Mouse (Mus musculus): ENCODE results near the gene Cers2. TPM values are rescaled to one million over a fixed set of nuclear protein-coding genes. Genes with fewer than 3 reads are reported as not detected.

Gene Cers2
- polyA plus RNA-seq (2015; fragmentation: Nextera tagmentation; extraction: Ambion mirVana), result 93.4 and 102 TPM in 2 replicates

DNA sequence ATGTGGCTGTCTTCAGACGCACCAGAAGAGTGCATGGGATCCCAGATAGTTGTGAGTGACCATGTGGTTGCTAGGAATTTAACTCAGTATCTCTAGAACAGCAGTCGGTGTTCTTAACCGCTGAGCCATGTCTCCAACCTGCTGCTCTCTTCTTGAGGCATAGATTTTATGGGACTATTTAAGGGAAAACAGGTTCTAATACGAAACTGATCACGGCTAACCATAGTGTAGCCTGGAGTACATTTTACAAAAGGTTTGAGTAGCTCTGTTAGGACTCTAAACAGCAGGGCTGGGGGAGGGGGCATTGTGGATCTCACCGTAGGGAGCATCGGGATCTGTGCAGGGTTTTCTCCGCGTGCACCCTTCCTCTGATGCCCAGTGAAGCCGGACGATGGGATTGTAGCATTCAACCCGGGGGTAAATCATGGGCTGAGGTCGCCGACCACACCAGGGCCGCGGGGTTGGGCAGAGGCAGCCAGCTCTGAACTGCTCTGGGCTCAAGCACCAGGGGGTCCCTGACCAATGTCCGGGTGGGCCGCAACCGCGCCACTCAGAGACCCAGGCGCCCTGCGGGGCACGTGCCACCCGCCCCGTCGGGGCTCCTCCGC lies at the start of gene Cers2:
Gene Cers2, plus strand, starts transcription at position 306 of the 608 bp plus-strand sequence.
- Histone ChIP-seq H3K4me2 (peak within 1 kb of the TSS; percentile 80), H3K27me3 (replicated peaks) (no peaks in the 10 kb centered on the region), H3K4me1 (peaks cover 31% of the 10 kb centered on the region), H3K27ac (replicated peaks) (peak within 1 kb of the TSS; percentile 89), H3K36me3 (no peaks in the 10 kb centered on the region), H3K4me3 (replicated peaks) (peak within 1 kb of the TSS; percentile 88), H3K9ac (replicated peaks) (peak within 1 kb of the TSS; percentile 98), H3K9me3 (replicated peaks) (no peaks in the 10 kb centered on the region)
- peak; percentile 39 for ATAC-seq (ENCODE audit: low FRiP score)
- 2% methylated on average over 27 of the region's 27 CpGs for WGBS

DNA sequence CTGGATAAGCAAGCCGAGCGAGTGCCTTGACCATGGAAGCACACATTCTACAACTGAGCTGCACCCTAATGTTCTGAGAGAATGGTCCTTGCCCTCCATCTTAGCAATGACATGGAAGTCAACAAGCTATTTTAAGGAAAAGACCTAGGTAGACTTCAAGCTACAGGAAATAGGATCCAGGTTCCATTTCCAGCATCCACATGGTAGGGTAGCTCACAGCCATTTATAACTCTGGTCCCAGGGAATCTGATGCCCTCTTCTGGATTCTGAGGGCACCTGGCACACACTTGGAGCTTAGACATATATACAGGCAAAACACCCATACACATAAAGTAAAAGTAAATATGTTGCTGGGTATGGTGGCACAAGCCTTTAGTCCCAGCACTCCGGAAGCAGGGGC lies 48.5 kb upstream of the Cers2 start:
- H3K4me2 ChIP-seq, result no peak overlapping the region
- H3K4me1 ChIP-seq, result no peaks in the 10 kb centered on the region
- H3K4me3 ChIP-seq (replicated peaks), result no peak overlapping the region
- no peak overlapping the region for H3K9ac ChIP-seq (replicated peaks)
- H3K27ac ChIP-seq (replicated peaks), result no peak overlapping the region
- no peaks in the 10 kb centered on the region for H3K9me3 ChIP-seq (replicated peaks)
- peaks cover 63% of the 10 kb centered on the region for H3K36me3 ChIP-seq
- ATAC-seq (ENCODE audit: low FRiP score), result no peak
- WGBS, result 98% methylated on average over 3 of the region's 3 CpGs
- H3K27me3 ChIP-seq (replicated peaks), result no peaks in the 10 kb centered on the region

DNA sequence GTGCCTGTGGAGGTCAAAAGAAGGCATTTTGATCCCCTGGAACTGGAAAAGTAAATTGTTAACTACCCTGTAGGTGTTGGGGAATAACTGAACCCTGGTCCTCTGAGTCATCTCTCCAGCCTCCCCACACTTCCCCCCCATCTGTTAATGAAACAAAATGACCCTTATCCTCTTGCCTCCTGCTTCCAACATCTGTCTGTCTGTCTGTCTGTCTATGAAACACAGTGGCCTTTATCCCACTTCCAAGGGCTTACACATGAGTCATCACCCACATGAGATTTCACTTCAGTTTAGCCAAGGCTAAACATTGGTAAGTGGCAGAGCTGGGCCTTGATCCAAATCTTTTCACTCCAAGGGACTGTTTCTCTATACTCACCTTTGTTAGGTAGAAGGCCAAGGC lies 46.7 kb upstream of the Cers2 start:
- no peak overlapping the region for H3K4me2 ChIP-seq
- H3K9me3 ChIP-seq (replicated peaks), result no peaks in the 10 kb centered on the region
- no peak overlapping the region for H3K4me3 ChIP-seq (replicated peaks)
- no peaks in the 10 kb centered on the region for H3K4me1 ChIP-seq
- no peaks in the 10 kb centered on the region for H3K27me3 ChIP-seq (replicated peaks)
- no peak for ATAC-seq (ENCODE audit: low FRiP score)
- H3K36me3 ChIP-seq, result peaks cover 47% of the 10 kb centered on the region
- no peak overlapping the region for H3K27ac ChIP-seq (replicated peaks)
- no peak overlapping the region for H3K9ac ChIP-seq (replicated peaks)

DNA sequence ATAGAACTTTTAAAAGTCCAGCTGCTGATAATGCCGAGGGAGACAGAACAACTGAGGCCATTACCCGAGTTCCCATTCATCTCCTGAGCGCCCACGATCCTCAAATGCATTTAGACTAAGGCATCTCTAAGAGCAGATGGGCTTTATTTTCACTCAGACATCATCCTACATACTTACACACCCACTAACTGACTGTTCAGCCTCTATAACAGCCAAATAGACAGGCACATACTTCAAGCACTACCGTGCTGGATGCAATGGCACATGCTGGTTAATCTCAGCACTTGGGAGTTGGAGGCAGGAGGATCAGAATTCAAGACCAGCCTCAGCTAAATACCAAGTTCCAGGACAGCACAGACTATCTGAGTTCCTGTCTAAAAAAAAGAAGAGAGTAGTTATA lies 44.8 kb upstream of the Cers2 start:
- no peak overlapping the region for H3K4me3 ChIP-seq (replicated peaks)
- H3K27me3 ChIP-seq (replicated peaks), result no peaks in the 10 kb centered on the region
- H3K9me3 ChIP-seq (replicated peaks), result no peaks in the 10 kb centered on the region
- 86% methylated on average over 5 of the region's 5 CpGs for WGBS
- no peak overlapping the region for H3K27ac ChIP-seq (replicated peaks)
- H3K4me2 ChIP-seq, result no peak overlapping the region
- no peaks in the 10 kb centered on the region for H3K4me1 ChIP-seq
- H3K36me3 ChIP-seq, result peaks cover 35% of the 10 kb centered on the region
- no peak overlapping the region for H3K9ac ChIP-seq (replicated peaks)
- no peak for ATAC-seq (ENCODE audit: low FRiP score)

DNA sequence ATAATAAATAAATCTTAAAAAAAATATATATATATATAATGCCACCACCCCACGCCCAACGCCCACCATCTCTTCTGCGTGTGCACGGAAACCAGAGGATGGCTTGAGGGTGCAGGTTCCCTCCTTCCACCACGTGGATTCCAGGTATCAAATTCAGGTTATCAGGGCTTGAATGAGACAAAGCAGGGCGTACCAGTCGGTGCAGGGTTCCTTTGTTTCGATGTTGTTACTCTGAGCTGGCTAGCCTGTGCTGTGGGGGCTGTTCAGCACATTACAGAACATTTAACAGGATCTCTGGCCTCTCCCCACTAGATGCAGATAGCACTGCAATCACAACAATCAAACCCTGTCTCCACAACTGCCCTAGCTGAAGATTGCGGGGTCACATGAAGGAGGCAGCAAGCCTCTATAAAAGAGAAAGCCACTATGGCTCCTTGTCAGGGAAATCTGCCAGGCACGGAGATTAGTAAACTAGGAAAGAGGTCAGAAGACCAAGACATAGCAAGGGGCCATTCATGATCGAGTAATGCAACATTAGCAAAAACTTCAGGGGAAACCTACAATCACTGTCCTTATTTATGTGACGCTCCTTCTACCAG lies 43.7 kb upstream of the Cers2 start:
- 83% methylated on average over 12 of the region's 12 CpGs for WGBS
- no peaks in the 10 kb centered on the region for H3K4me1 ChIP-seq
- no peak overlapping the region for H3K4me2 ChIP-seq
- H3K36me3 ChIP-seq, result peaks cover 27% of the 10 kb centered on the region
- no peaks in the 10 kb centered on the region for H3K27me3 ChIP-seq (replicated peaks)
- no peak for ATAC-seq (ENCODE audit: low FRiP score)
- no peaks in the 10 kb centered on the region for H3K9me3 ChIP-seq (replicated peaks)
- no peak overlapping the region for H3K9ac ChIP-seq (replicated peaks)
- H3K4me3 ChIP-seq (replicated peaks), result no peak overlapping the region
- H3K27ac ChIP-seq (replicated peaks), result no peak overlapping the region

DNA sequence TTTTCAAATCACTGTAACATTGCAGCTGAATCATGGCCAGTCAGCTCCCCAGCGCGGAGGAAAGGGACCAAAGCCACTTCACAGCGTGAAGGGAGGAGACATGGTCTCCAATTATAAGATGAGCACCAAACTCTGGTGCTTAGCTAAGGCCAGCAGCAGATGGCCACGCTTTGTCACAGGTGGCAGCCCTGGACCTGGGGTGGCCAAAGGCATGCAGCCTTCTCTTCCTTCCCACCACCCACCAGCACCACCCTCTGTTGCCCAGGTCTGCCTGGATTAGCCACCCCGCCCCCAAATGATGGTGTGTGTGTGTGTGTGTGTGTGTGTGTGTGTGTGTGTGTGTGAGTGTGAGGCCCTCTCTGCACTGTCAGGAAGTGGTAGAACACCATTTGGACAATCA lies 41.1 kb upstream of the Cers2 start:
- Histone ChIP-seq H3K4me3 (replicated peaks) (no peak overlapping the region), H3K9ac (replicated peaks) (no peak overlapping the region), H3K27ac (replicated peaks) (no peak overlapping the region), H3K9me3 (replicated peaks) (no peaks in the 10 kb centered on the region), H3K4me1 (no peaks in the 10 kb centered on the region; the same call in 1 of the 2 replicates), H3K27me3 (replicated peaks) (no peaks in the 10 kb centered on the region), H3K4me2 (no peak overlapping the region), H3K36me3 (peaks cover 5% of the 10 kb centered on the region; the same call in 1 of the 2 replicates)
- no peak for ATAC-seq (ENCODE audit: low FRiP score)
- WGBS, result 93% methylated on average over 5 of the region's 5 CpGs

DNA sequence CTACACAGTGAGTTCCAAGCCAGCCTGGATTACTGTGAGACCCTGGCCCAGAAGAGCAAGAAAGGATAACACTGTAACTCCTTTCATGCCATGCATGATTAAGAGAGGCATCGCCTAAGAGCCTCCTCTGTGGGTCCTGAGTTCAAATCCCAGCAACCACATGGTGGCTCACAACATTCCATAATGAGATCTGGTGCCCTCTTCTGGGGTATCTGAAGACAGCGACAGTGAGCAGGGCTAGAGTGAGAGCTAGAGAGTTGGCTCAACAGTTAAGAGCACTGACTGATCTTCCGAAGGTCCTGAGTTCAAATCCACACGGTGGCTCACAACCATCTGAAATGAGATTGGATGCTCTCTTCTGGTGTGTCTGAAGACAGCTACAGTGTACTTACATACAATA lies 40.1 kb upstream of the Cers2 start:
- no peak overlapping the region for H3K9ac ChIP-seq (replicated peaks)
- H3K27me3 ChIP-seq (replicated peaks), result no peaks in the 10 kb centered on the region
- H3K9me3 ChIP-seq (replicated peaks), result no peaks in the 10 kb centered on the region
- H3K4me1 ChIP-seq, result no peaks in the 10 kb centered on the region; the same call in 1 of the 2 replicates
- 92% methylated on average over 4 of the region's 4 CpGs for WGBS
- no peak overlapping the region for H3K4me3 ChIP-seq (replicated peaks)
- ATAC-seq (ENCODE audit: low FRiP score), result no peak
- no peaks in the 10 kb centered on the region; the same call in 1 of the 2 replicates for H3K36me3 ChIP-seq
- H3K27ac ChIP-seq (replicated peaks), result no peak overlapping the region
- no peak overlapping the region for H3K4me2 ChIP-seq

DNA sequence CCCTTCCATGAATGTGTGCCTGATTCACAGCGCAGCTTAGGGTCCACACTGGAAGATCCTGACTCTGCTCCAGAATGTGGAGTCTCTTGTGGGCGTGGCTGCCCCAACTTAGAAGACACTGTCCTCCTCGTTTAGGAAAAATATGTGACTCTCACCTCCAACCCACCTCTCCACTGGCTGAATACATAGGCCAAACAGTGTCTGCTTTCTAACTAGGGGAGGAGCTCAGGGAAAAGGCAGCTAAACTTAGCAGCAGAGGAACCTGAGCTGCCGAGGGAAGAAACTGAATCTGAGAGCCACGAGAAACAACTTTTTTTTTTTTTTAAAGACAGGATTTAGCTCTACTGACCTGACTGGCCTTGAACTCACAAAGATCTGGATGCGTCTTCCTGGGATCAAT lies 39.4 kb upstream of the Cers2 start:
- Histone ChIP-seq H3K9me3 (replicated peaks) (no peaks in the 10 kb centered on the region), H3K9ac (replicated peaks) (no peak overlapping the region), H3K4me3 (replicated peaks) (no peak overlapping the region), H3K4me1 (peaks cover 6% of the 10 kb centered on the region), H3K27me3 (replicated peaks) (no peaks in the 10 kb centered on the region), H3K36me3 (no peaks in the 10 kb centered on the region), H3K4me2 (no peak overlapping the region), H3K27ac (replicated peaks) (no peak overlapping the region)
- ATAC-seq (ENCODE audit: low FRiP score), result no peak
- WGBS, result 84% methylated on average over 6 of the region's 6 CpGs

DNA sequence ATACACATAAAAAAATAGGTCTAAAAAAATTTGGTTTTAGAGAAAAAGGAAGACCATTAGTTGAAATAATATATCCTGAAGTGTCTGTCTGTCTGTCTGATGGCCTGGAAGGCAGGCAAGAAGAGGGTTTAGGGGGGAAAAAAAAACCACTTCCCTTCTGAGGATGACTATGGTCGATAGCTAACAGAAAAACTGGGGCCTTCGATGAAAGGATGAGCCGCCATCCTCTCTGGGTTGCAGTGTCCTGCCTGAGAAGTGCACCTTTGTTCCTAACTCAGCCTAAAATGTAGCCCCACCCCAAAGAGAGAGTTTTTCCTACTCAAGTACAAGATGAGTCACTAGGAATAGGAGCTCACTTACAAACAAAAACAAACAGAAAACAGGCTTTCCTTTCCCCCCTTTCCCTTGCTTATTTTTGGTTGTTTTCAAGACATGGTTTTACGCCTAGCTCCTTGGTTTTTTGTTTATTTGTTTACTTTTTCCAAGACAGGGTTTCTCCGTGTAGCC lies 38.1 kb upstream of the Cers2 start:
- H3K4me2 ChIP-seq, result no peak overlapping the region
- ATAC-seq (ENCODE audit: low FRiP score), result no peak
- no peak overlapping the region for H3K9ac ChIP-seq (replicated peaks)
- no peaks in the 10 kb centered on the region for H3K36me3 ChIP-seq
- no peaks in the 10 kb centered on the region for H3K27me3 ChIP-seq (replicated peaks)
- WGBS, result 86% methylated on average over 5 of the region's 5 CpGs
- peaks cover 12% of the 10 kb centered on the region for H3K4me1 ChIP-seq
- no peak overlapping the region for H3K27ac ChIP-seq (replicated peaks)
- no peaks in the 10 kb centered on the region for H3K9me3 ChIP-seq (replicated peaks)
- H3K4me3 ChIP-seq (replicated peaks), result no peak overlapping the region

DNA sequence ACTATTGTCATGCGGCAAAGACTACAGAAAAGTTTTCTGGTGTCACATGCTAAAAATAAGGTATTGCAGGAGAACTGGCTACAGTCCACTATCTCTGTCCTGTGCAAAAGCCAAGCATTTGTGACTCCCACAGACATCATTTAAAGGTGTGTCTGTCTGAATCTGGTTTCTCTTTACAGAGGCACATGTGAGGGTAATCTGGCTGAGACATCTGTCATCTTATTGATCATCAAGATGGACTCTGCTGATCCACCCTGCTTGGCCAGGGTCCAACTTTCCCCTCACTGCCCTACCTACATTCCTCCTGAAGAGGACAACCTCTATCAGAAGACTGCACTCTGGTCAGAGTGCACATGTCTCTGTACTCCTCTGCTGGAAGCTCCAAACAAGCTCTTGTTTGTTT lies 37.4 kb upstream of the Cers2 start:
- WGBS, result 92% methylated on average over 1 of the region's 1 CpGs
- no peak for ATAC-seq (ENCODE audit: low FRiP score)

DNA sequence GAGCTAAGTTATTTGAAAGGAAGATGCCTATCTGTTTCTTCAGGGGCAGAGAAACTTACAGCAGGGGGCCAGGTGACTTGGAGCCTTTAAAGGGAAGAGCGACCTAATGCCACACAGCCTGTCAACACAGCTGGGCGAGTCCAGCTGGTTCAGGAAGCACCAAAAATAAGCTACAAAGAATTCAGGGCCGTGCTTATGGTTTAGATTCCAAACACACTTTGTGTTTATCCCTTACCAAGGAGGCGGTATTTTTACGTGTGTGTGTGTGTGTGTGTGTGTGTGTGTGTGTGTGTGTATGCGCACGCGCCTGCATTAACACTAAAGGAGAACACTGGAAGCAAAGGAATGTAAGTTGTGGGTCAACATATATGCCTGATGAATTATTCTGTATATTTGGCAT lies 33.8 kb upstream of the Cers2 start:
- H3K4me2 ChIP-seq, result peak overlapping the region; percentile 76
- peak overlapping the region; percentile 86 for H3K27ac ChIP-seq (replicated peaks)
- 19% methylated on average over 8 of the region's 8 CpGs for WGBS
- no peaks in the 10 kb centered on the region for H3K36me3 ChIP-seq
- H3K27me3 ChIP-seq (replicated peaks), result no peaks in the 10 kb centered on the region
- peaks cover 36% of the 10 kb centered on the region for H3K4me1 ChIP-seq
- H3K9me3 ChIP-seq (replicated peaks), result no peaks in the 10 kb centered on the region
- H3K4me3 ChIP-seq (replicated peaks), result peak overlapping the region; percentile 59
- H3K9ac ChIP-seq (replicated peaks), result peak overlapping the region; percentile 75
- ATAC-seq (ENCODE audit: low FRiP score), result no peak

More for the DNA sequence above, 37.4 kb upstream of the Cers2 start:
- Histone ChIP-seq H3K36me3 (no peaks in the 10 kb centered on the region), H3K27ac (replicated peaks) (no peak overlapping the region), H3K9me3 (replicated peaks) (no peaks in the 10 kb centered on the region), H3K4me1 (peaks cover 12% of the 10 kb centered on the region), H3K9ac (replicated peaks) (no peak overlapping the region), H3K4me3 (replicated peaks) (no peak overlapping the region), H3K4me2 (no peak overlapping the region), H3K27me3 (replicated peaks) (no peaks in the 10 kb centered on the region)

Measured in neural tube, embryonic 15.5 days (tissue).